Comparison of ENCODE assay signal across 9 mouse cellular contexts in genomic region chr2:17363337-17364216, GRCm38 (mm10).
DNase-seq lines count a peak whose midpoint lies in the region; ATAC-seq and TF ChIP-seq lines count a peak whose summit lies in the region.
"Had no signal": no experiment of that assay in that cellular context is flagged by ENCODE, and none has a peak within 500 bp of the region (broad histone marks: within the 10 kb centered on the region; RNA-seq: fewer than 3 reads in every experiment).

No protein-coding gene starts in this region.

- H3K4me1 ChIP-seq in kidney, postnatal 0 days (replicated peaks; ENCODE audit: insufficient read depth, low read length): peaks cover 4% of the 10 kb centered on the region; the same call in 1 of the 2 replicates

- peak overlapping the region; percentile 62 for H3K27ac ChIP-seq in kidney, postnatal 0 days

- no peak for TF ChIP-seq CTCF in kidney, postnatal 0 days (IDR thresholded peaks at IDR 0.05; ENCODE audit: low read depth)

- ATAC-seq in kidney, postnatal 0 days (replicated peaks; ENCODE audit: low FRiP score, low read depth): peak; percentile 85
- ATAC-seq in megakaryocyte-erythroid progenitor cell, adult 5-6 weeks (replicated peaks; ENCODE audit: low FRiP score, low TSS enrichment, poor library complexity, severe bottlenecking): peak; percentile 35; the same call in 1 of the 2 replicates
- ATAC-seq: forebrain, embryonic 14.5 days had no signal

- H3K9me3 ChIP-seq in kidney, postnatal 0 days (replicated peaks; ENCODE audit: low read length): no peaks in the 10 kb centered on the region

- DNase-seq in kidney, postnatal 0 days (ENCODE audit: low spot score): peak; percentile 94
- DNase-seq in kidney, postnatal 36 days: no peak
- peak; percentile 31 for DNase-seq in CD4-positive, CD25-positive, alpha-beta regulatory T cell, adult 2 months (ENCODE audit: low read depth, low spot score)
- DNase-seq in brain, embryonic 18.5 days (ENCODE audit: low read depth, low spot score): peak; percentile 6
- no peak for DNase-seq in gastrocnemius, postnatal 10 days
- no peak for DNase-seq in adrenal gland, postnatal 25 days
- no peak for DNase-seq in spleen, postnatal 36 days (ENCODE audit: low spot score in 2 of 2)

- 13% methylated on average over 12 of the region's 12 CpGs for WGBS in kidney, postnatal 0 days

- no peaks in the 10 kb centered on the region for H3K27me3 ChIP-seq in kidney, postnatal 0 days (ENCODE audit: insufficient read depth, low read length)

- H3K4me3 ChIP-seq in kidney, postnatal 0 days (replicated peaks; ENCODE audit: low read depth, low read length): no peak overlapping the region

- no peak overlapping the region for H3K4me2 ChIP-seq in kidney, postnatal 0 days (ENCODE audit: low read length)

- no peaks in the 10 kb centered on the region for H3K36me3 ChIP-seq in kidney, postnatal 0 days (ENCODE audit: insufficient read depth, low read length)

- H3K9ac ChIP-seq in kidney, postnatal 0 days (ENCODE audit: low read depth, low read length): no peak overlapping the region

Comparison
In these comparisons a context has a peak if more than half of its experiments do, and no peak if none do; other contexts are left out.
1. DNase-seq: peak in kidney, postnatal 0 days (single experiment), CD4-positive, CD25-positive, alpha-beta regulatory T cell, adult 2 months (single experiment) and brain, embryonic 18.5 days (single experiment); none in kidney, postnatal 36 days (0 of 2), gastrocnemius, postnatal 10 days (single experiment), adrenal gland, postnatal 25 days (single experiment) and spleen, postnatal 36 days (0 of 2).